ENCODE assay signal across 24 mouse cellular contexts in genomic region chr4:57626921-57627320, GRCm38 (mm10).
"Had no signal": no experiment of that assay in that cellular context is flagged by ENCODE, and none has a peak within 500 bp of the region (broad histone marks: within the 10 kb centered on the region; RNA-seq: fewer than 3 reads in every experiment).

No protein-coding gene starts in this region.

- H3K4me2 ChIP-seq: hindbrain, embryonic 14.5 days; intestine, embryonic 15.5 days; limb, embryonic 12.5 days; liver, embryonic 11.5 days; liver, embryonic 13.5 days; liver, embryonic 15.5 days had no signal

- H3K27ac ChIP-seq: gastrocnemius, adult 2 months; heart, embryonic 10.5 days; hindbrain, embryonic 14.5 days; intestine, embryonic 15.5 days; layer of hippocampus, adult 2 months; left cerebral cortex, adult 2 months; limb, embryonic 10.5 days; limb, embryonic 12.5 days; liver, embryonic 13.5 days; liver, embryonic 15.5 days had no signal

- H3K27me3 ChIP-seq: intestine, embryonic 15.5 days; limb, embryonic 12.5 days; liver, embryonic 13.5 days; liver, embryonic 15.5 days had no signal

- H3K9ac ChIP-seq: hindbrain, embryonic 14.5 days; intestine, embryonic 15.5 days; limb, embryonic 12.5 days; liver, embryonic 13.5 days; liver, embryonic 15.5 days had no signal

- H3K4me3 ChIP-seq: gastrocnemius, adult 2 months; heart, embryonic 10.5 days; intestine, embryonic 15.5 days; layer of hippocampus, adult 2 months; left cerebral cortex, adult 2 months; limb, embryonic 10.5 days; limb, embryonic 12.5 days; liver, embryonic 13.5 days; liver, embryonic 15.5 days had no signal

- H3K4me1 ChIP-seq: intestine, embryonic 15.5 days; liver, embryonic 13.5 days; liver, embryonic 15.5 days had no signal

- DNase-seq: gastrocnemius, adult 2 months; gastrocnemius, postnatal 10 days; gastrocnemius, postnatal 25 days; heart, postnatal 10 days; heart, postnatal 4 days; kidney, adult 18-20 months; kidney, adult 8-10 months; kidney, postnatal 10 days; kidney, postnatal 25 days; kidney, postnatal 4 days; liver; liver, embryonic 13.5 days had no signal

- H3K36me3 ChIP-seq: heart, embryonic 10.5 days; intestine, embryonic 15.5 days; limb, embryonic 10.5 days; limb, embryonic 12.5 days; liver, embryonic 13.5 days; liver, embryonic 15.5 days had no signal

- ATAC-seq: hindbrain, embryonic 16.5 days; inflammation-experienced regulatory T-cells, adult 6 months; intestine, embryonic 15.5 days; intestine, postnatal 0 days had no signal

- H3K9me3 ChIP-seq: heart, embryonic 10.5 days; intestine, embryonic 15.5 days; limb, embryonic 10.5 days; limb, embryonic 12.5 days; liver, embryonic 13.5 days; liver, embryonic 15.5 days had no signal
